Mouse (Mus musculus): ENCODE measurements around the gene Cox4i2. TPM values are rescaled to one million over a fixed set of nuclear protein-coding genes. Genes with fewer than 3 reads are reported as not detected.

The Cox4i2 gene
- polyA plus RNA-seq, 2 experiments = 23.7 to 33.6 TPM

DNA sequence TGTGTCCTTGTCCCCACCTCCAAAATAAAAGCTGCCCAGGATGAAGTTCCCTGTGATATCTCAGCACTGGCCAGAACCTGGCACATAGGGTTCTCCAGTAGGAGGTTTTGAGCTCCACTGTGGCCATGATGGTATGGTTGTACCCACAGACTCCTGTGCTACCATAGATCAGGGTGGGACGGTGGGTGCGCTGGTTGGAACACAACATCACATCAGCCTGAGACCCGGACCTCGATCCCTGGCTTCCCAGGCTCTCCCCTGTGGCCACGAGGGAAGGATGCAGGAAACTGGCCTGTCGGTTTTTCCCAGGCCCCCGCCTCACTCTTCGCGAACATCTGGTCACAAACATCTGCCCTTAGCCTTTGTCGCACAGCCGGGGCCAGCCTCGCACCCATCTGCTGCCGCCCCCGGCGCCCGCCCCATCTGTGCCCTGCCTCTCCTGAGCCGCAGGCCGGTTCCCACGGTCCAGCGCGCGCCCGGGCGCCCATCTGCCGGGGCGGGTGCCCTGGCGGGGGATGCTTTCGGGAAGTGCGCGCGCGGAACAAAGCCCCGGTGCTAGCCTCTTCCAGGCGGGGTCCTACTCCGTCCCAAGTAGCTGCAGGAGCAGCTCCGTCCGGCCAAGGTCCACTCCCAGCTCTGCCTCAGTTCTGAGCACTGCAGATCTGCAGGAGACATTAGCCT lies 30.2 kb upstream of the Cox4i2 start:
- Histone ChIP-seq H3K9ac (ENCODE audit: low read depth, low read length, severe bottlenecking) (peak overlapping the region; percentile 54), H3K27ac (replicated peaks; ENCODE audit: low read depth, low read length) (no peak overlapping the region), H3K4me3 (replicated peaks; ENCODE audit: low read length) (peak overlapping the region; percentile 28), H3K36me3 (ENCODE audit: control insufficient read depth, insufficient read depth, low read length) (no peaks in the 10 kb centered on the region), H3K4me2 (replicated peaks; ENCODE audit: low read depth, low read length, severe bottlenecking) (peak overlapping the region; percentile 58), H3K27me3 (ENCODE audit: control insufficient read depth, insufficient read depth, low read length) (no peaks in the 10 kb centered on the region), H3K4me1 (ENCODE audit: control insufficient read depth, insufficient read depth, low read length) (peaks cover 22% of the 10 kb centered on the region), H3K9me3 (ENCODE audit: control insufficient read depth, low read length) (no peaks in the 10 kb centered on the region)
- TF ChIP-seq POLR2A (IDR thresholded peaks at IDR 0.05; ENCODE audit: borderline replicate concordance, extremely low read depth, insufficient read depth, insufficient read length) = no peak
- ATAC-seq (ENCODE audit: low FRiP score, low read depth) (peak; percentile 64; the same call in 1 of the 2 replicates), DNase-seq (ENCODE audit: low spot score) (no peak)
- WGBS = 4% methylated on average over 31 of the region's 37 CpGs

DNA sequence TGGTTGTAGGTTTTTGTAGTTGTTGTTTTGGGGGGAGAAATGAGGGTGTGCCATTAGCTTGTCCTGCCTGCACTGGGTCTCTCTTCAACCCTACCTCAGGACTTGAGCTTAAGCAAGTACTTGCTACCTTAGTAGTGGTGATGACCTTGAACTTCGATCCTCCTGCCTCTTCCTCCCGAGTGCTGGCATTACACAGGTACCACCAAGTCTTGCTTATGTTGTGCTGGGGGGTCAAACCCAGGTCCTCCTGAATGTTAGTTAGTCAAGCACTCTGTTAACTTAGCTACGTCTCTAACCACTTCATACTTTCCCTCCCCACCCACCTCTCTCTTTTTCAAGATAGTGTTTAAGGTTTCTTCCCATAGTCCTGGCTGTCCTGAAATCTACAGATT lies 29.6 kb upstream of the Cox4i2 start:
- no peak for DNase-seq (ENCODE audit: low spot score)
- no peak for TF ChIP-seq POLR2A (IDR thresholded peaks at IDR 0.05; ENCODE audit: borderline replicate concordance, extremely low read depth, insufficient read depth, insufficient read length)
- H3K4me1 ChIP-seq (ENCODE audit: control insufficient read depth, insufficient read depth, low read length) = peaks cover 28% of the 10 kb centered on the region
- no peaks in the 10 kb centered on the region for H3K36me3 ChIP-seq (ENCODE audit: control insufficient read depth, insufficient read depth, low read length)
- peak overlapping the region; percentile 28 for H3K4me3 ChIP-seq (replicated peaks; ENCODE audit: low read length)
- H3K4me2 ChIP-seq (replicated peaks; ENCODE audit: low read depth, low read length, severe bottlenecking) = peak overlapping the region; percentile 58
- H3K27ac ChIP-seq (replicated peaks; ENCODE audit: low read depth, low read length) = no peak overlapping the region
- peak; percentile 4; the same call in 1 of the 2 replicates for ATAC-seq (ENCODE audit: low FRiP score, low read depth)
- WGBS = 61% methylated on average over 3 of the region's 3 CpGs
- no peaks in the 10 kb centered on the region for H3K9me3 ChIP-seq (ENCODE audit: control insufficient read depth, low read length)
- peak overlapping the region; percentile 54; the same call in 1 of the 2 replicates for H3K9ac ChIP-seq (ENCODE audit: low read depth, low read length, severe bottlenecking)
- no peaks in the 10 kb centered on the region for H3K27me3 ChIP-seq (ENCODE audit: control insufficient read depth, insufficient read depth, low read length)

DNA sequence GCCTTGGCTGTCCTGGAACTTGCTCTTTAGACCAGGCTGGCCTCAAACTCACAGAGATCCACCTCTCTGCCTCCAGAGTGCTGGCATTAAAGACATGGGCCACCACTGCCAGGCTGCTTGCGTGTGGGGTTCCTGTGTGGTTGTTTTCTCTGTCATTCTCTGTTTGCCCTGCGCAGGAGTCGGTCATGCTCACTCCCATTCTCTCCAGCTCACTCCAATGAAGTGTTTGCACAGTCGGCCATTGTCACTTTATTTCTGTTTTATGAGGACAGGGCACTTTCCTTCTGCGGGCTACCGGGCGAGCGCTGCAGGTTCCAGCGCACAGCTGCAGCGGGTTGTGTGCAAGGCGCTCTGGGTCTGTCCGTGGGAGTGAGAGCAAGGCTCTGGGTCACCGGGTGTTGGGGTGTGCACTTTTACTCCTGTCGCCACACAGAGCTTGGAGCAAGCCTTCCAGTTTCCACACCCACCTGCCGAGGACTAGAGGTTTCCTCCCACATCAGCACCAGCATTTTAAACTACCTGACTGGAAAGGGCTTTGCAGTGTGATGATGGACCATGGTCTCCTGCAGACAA lies 28.7 kb upstream of the Cox4i2 start:
- Histone ChIP-seq H3K27ac (replicated peaks; ENCODE audit: low read depth, low read length) (no peak overlapping the region), H3K27me3 (ENCODE audit: control insufficient read depth, insufficient read depth, low read length) (no peaks in the 10 kb centered on the region), H3K4me2 (replicated peaks; ENCODE audit: low read depth, low read length, severe bottlenecking) (no peak overlapping the region), H3K4me3 (replicated peaks; ENCODE audit: low read length) (no peak overlapping the region), H3K9me3 (ENCODE audit: control insufficient read depth, low read length) (no peaks in the 10 kb centered on the region), H3K9ac (ENCODE audit: low read depth, low read length, severe bottlenecking) (no peak overlapping the region), H3K4me1 (ENCODE audit: control insufficient read depth, insufficient read depth, low read length) (peaks cover 37% of the 10 kb centered on the region), H3K36me3 (ENCODE audit: control insufficient read depth, insufficient read depth, low read length) (no peaks in the 10 kb centered on the region)
- 50% methylated on average over 15 of the region's 15 CpGs for WGBS
- no peak for ATAC-seq (ENCODE audit: low FRiP score, low read depth)
- DNase-seq (ENCODE audit: low spot score) = no peak
- TF ChIP-seq POLR2A (IDR thresholded peaks at IDR 0.05; ENCODE audit: borderline replicate concordance, extremely low read depth, insufficient read depth, insufficient read length) = no peak

DNA sequence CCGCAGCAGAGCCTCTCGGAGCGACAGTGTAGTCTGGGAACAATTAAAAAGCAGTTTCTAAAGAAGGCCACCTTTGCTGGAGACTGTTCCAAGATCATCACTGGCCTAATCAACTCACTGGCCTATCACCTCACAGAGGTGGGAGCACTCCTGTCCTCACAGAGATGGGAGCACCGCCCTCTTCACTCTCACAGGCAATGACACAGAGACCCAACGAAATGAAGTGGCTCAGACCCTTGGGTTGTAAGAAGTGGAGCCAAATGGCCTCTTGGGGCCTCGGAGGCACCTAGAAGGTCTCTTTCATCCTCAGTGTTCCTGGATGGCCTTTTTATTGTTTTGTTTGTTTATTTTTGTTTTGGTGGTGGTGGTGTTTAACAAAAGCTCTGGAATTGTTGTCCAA lies 27.8 kb upstream of the Cox4i2 start:
- ATAC-seq (ENCODE audit: low FRiP score, low read depth) (no peak), DNase-seq (ENCODE audit: low spot score) (no peak)
- Histone ChIP-seq H3K4me1 (ENCODE audit: control insufficient read depth, insufficient read depth, low read length) (peaks cover 39% of the 10 kb centered on the region), H3K4me2 (replicated peaks; ENCODE audit: low read depth, low read length, severe bottlenecking) (no peak overlapping the region), H3K27me3 (ENCODE audit: control insufficient read depth, insufficient read depth, low read length) (no peaks in the 10 kb centered on the region), H3K4me3 (replicated peaks; ENCODE audit: low read length) (no peak overlapping the region), H3K27ac (replicated peaks; ENCODE audit: low read depth, low read length) (no peak overlapping the region), H3K36me3 (ENCODE audit: control insufficient read depth, insufficient read depth, low read length) (no peaks in the 10 kb centered on the region), H3K9ac (ENCODE audit: low read depth, low read length, severe bottlenecking) (no peak overlapping the region), H3K9me3 (ENCODE audit: control insufficient read depth, low read length) (no peaks in the 10 kb centered on the region)
- no peak for TF ChIP-seq POLR2A (IDR thresholded peaks at IDR 0.05; ENCODE audit: borderline replicate concordance, extremely low read depth, insufficient read depth, insufficient read length)
- WGBS = 66% methylated on average over 6 of the region's 6 CpGs

- H3K9ac ChIP-seq (ENCODE audit: low read depth, low read length, severe bottlenecking) = no peak overlapping the region
- no peak overlapping the region for H3K4me3 ChIP-seq (replicated peaks; ENCODE audit: low read length)
- 71% methylated on average over 6 of the region's 6 CpGs for WGBS
- no peaks in the 10 kb centered on the region for H3K27me3 ChIP-seq (ENCODE audit: control insufficient read depth, insufficient read depth, low read length)
- H3K4me1 ChIP-seq (ENCODE audit: control insufficient read depth, insufficient read depth, low read length) = peaks cover 39% of the 10 kb centered on the region
- H3K4me2 ChIP-seq (replicated peaks; ENCODE audit: low read depth, low read length, severe bottlenecking) = no peak overlapping the region
- no peak for DNase-seq (ENCODE audit: low spot score)
- H3K9me3 ChIP-seq (ENCODE audit: control insufficient read depth, low read length) = no peaks in the 10 kb centered on the region
- H3K36me3 ChIP-seq (ENCODE audit: control insufficient read depth, insufficient read depth, low read length) = no peaks in the 10 kb centered on the region
- no peak for TF ChIP-seq POLR2A (IDR thresholded peaks at IDR 0.05; ENCODE audit: borderline replicate concordance, extremely low read depth, insufficient read depth, insufficient read length)
- H3K27ac ChIP-seq (replicated peaks; ENCODE audit: low read depth, low read length) = no peak overlapping the region
- ATAC-seq (ENCODE audit: low FRiP score, low read depth) = no peak
These were observed 27.1 kb upstream of the Cox4i2 start for GRCm38 (mm10) chr2:152726751-152727335.
